Mouse (Mus musculus) left cerebral cortex, postnatal 4 days (tissue): ENCODE results near the gene Olfr209. TPM values are rescaled to one million over a fixed set of nuclear protein-coding genes. Genes with fewer than 3 reads are reported as not detected.
A peak's percentile ranks its signal among the peaks of the same experiment; 100 is the strongest.
"Not testable (repeated sequence)": the region's sequence is repeated elsewhere in the genome, so short reads cannot be mapped to it uniquely, and the experiment has no call there.

ENCODE experiments used
- DNase-seq: peaks from one replicate; pipeline ENCODE4 v3.0.0-alpha.2; 2022
- intact Hi-C: fragments of 180-260 bp; cut with DNase I; formaldehyde crosslinking; loops from one replicate; pipeline ENCODE4 v1.15.1; 2025
- total RNA-seq, 2 experiments: library from RNA; stranded (reverse); gene quantifications; 2 replicates each; pipeline ENCODE4 v1.2.3; 2021

The Olfr209 gene
- total RNA-seq, result not detected

- DNase-seq, result no peak
- intact Hi-C loops, result no loop called here
These were observed at the start of gene Olfr209 for GRCm38 (mm10) chr16:59363893-59364292. Gene Olfr209, minus strand, starts transcription at chr16:59363993.

GRCm38 (mm10) chr16:59413475-59413874 lies 49.7 kb upstream of the Olfr209 start:
- DNase-seq, result no peak
- intact Hi-C loops, result no loop called here

GRCm38 (mm10) chr16:59409800-59410199 lies 46.0 kb upstream of the Olfr209 start:
- DNase-seq, result no peak
- intact Hi-C loops, result loop anchor here (10.0 kb wide), 3 partner anchors 725 to 1115 kb away; no protein-coding TSS in a partner anchor

- intact Hi-C loops, result loop anchor here (10.0 kb wide), 3 partner anchors 725 to 1115 kb away; no protein-coding TSS in a partner anchor
- DNase-seq, result no peak
These were observed 45.6 kb upstream of the Olfr209 start for GRCm38 (mm10) chr16:59409341-59409748.

GRCm38 (mm10) chr16:59407032-59407431 lies 43.2 kb upstream of the Olfr209 start, which contains the start of gene Gabrr3:
Gene Gabrr3, plus strand, starts transcription at chr16:59407332.
- intact Hi-C loops, result loop anchor here (10.0 kb wide), 3 partner anchors 722 to 1112 kb away; no protein-coding TSS in a partner anchor
- no peak for DNase-seq

- intact Hi-C loops, result loop anchor here (10.0 kb wide), 3 partner anchors 720 to 1110 kb away; no protein-coding TSS in a partner anchor
- no peak for DNase-seq
These were observed 41.0 kb upstream of the Olfr209 start for GRCm38 (mm10) chr16:59404798-59405197.

GRCm38 (mm10) chr16:59403684-59404083 lies 39.9 kb upstream of the Olfr209 start:
- intact Hi-C loops, result loop anchor here (10.0 kb wide), 3 partner anchors 719 to 1109 kb away; no protein-coding TSS in a partner anchor
- no peak for DNase-seq

- intact Hi-C loops, result loop anchor here (10.0 kb wide), 3 partner anchors 717 to 1107 kb away; no protein-coding TSS in a partner anchor
These were observed 38.2 kb upstream of the Olfr209 start for GRCm38 (mm10) chr16:59401985-59402384.

GRCm38 (mm10) chr16:59401102-59401501 lies 37.3 kb upstream of the Olfr209 start:
- no peak for DNase-seq
- intact Hi-C loops, result loop anchor here (10.0 kb wide), 3 partner anchors 716 to 1106 kb away; no protein-coding TSS in a partner anchor

More at GRCm38 (mm10) chr16:59401985-59402384, 38.2 kb upstream of the Olfr209 start:
- no peak for DNase-seq

GRCm38 (mm10) chr16:59393300-59393699 lies 29.5 kb upstream of the Olfr209 start:
- peak; percentile 28 for DNase-seq
- intact Hi-C loops, result no loop called here

GRCm38 (mm10) chr16:59349146-59349545 lies 14.6 kb downstream of the Olfr209 start, which contains the start of gene Olfr206:
Gene Olfr206, minus strand, starts transcription at chr16:59349246.
- intact Hi-C loops, result no loop called here
- DNase-seq, result no peak

- intact Hi-C loops, result no loop called here
- no peak for DNase-seq
These were observed 32.8 kb downstream of the Olfr209 start, which contains the start of gene Olfr205 for GRCm38 (mm10) chr16:59331038-59331437. Gene Olfr205, minus strand, starts transcription at chr16:59331138.

- intact Hi-C loops, result not testable (repeated sequence)
These were observed 40.5 kb downstream of the Olfr209 start for GRCm38 (mm10) chr16:59323262-59323661.

GRCm38 (mm10) chr16:59318148-59318547 lies 45.6 kb downstream of the Olfr209 start, which contains the start of gene Olfr204:
Gene Olfr204, minus strand, starts transcription at chr16:59318248.
- intact Hi-C loops, result no loop called here
- DNase-seq, result no peak

More at GRCm38 (mm10) chr16:59323262-59323661, 40.5 kb downstream of the Olfr209 start:
- not testable (repeated sequence) for DNase-seq

Other genes starting within 250 kb of the Olfr209 start
- not detected for gene Olfr194, start 242.9 kb downstream of the Olfr209 start, total RNA-seq
- gene Olfr195, start 216.9 kb downstream of the Olfr209 start, total RNA-seq, result not detected
- not detected for gene Olfr196, start 193.5 kb downstream of the Olfr209 start, total RNA-seq
- gene Olfr198, start 160.5 kb downstream of the Olfr209 start, total RNA-seq, result not detected
- not detected for gene Olfr199, start 144.2 kb downstream of the Olfr209 start, total RNA-seq
- gene Olfr201, start 91.4 kb downstream of the Olfr209 start, total RNA-seq, result not detected
- not detected for gene Olfr202, start 77.2 kb downstream of the Olfr209 start, total RNA-seq
- gene Olfr203, start 65.1 kb downstream of the Olfr209 start, total RNA-seq, result not detected
- under 1 TPM; 0.06 to 0.12 TPM for gene Olfr204, start 45.7 kb downstream of the Olfr209 start, total RNA-seq
- not detected for gene Olfr205, start 32.9 kb downstream of the Olfr209 start, total RNA-seq
- not detected for gene Olfr206, start 14.7 kb downstream of the Olfr209 start, total RNA-seq
- gene Gabrr3, start 43.3 kb upstream of the Olfr209 start, total RNA-seq, result not detected
- gene Riox2, start 107.8 kb upstream of the Olfr209 start, total RNA-seq, result 10 to 100 TPM; 15.9 to 16.0 TPM
- gene Crybg3, start 237.0 kb upstream of the Olfr209 start, total RNA-seq, result 1 to 10 TPM; 4.7 to 4.8 TPM